Mouse (Mus musculus) thymus, adult 2 months (tissue): ENCODE data around the gene Gm26992.

ENCODE experiments used
- CTCF ChIP-seq: fragments of 200-500 bp; IDR thresholded peaks from 2 replicates; pipeline ENCODE4 v1.5.1; 2012; ENCODE audit warnings: mild to moderate bottlenecking, control low read depth, low read length, moderate library complexity, borderline replicate concordance; ENCODE audit not compliant: control insufficient read depth, poor library complexity, insufficient read depth; ENCODE audit errors: extremely low read depth
- POLR2A ChIP-seq: fragments of 200-500 bp; IDR thresholded peaks from 2 replicates; pipeline ENCODE4 v1.6.1; 2012; ENCODE audit warnings: mild to moderate bottlenecking, low read length, control low read depth, moderate library complexity; ENCODE audit not compliant: control insufficient read depth, poor library complexity, insufficient read depth; ENCODE audit errors: extremely low read depth

GRCm38 (mm10) chrX:103482097-103482451 lies 60.3 kb downstream of the Gm26992 start:
- TF ChIP-seq CTCF, result no peak
- no peak for TF ChIP-seq POLR2A
